Mouse (Mus musculus) testis, adult 2 months (tissue): Measurements from ENCODE around the gene Cd8b1. TPM values are rescaled to one million over a fixed set of nuclear protein-coding genes. Genes with fewer than 3 reads are reported as not detected.
A peak's percentile ranks its signal among the peaks of the same experiment; 100 is the strongest.
"Not testable (repeated sequence)": the region's sequence is repeated elsewhere in the genome, so short reads cannot be mapped to it uniquely, and the experiment has no call there.

Experiments used
- H3K27ac ChIP-seq: fragments of 200-500 bp; 2 replicates; pipeline ENCODE4 v1.5.1; 2012; ENCODE audit warnings: low read depth, low read length; ENCODE audit not compliant: control insufficient read depth, insufficient read depth
- H3K27me3 ChIP-seq: fragments of 200-500 bp; 2 replicates; pipeline ENCODE4 v1.6.1; 2012; ENCODE audit warnings: mild to moderate bottlenecking, low read length, moderate library complexity; ENCODE audit not compliant: control insufficient read depth, insufficient read depth
- H3K36me3 ChIP-seq: fragments of 200-500 bp; 2 replicates; pipeline ENCODE4 v1.6.1; 2012; ENCODE audit warnings: mild to moderate bottlenecking, low read length; ENCODE audit not compliant: control insufficient read depth, insufficient read depth
- H3K4me1 ChIP-seq: fragments of 200-500 bp; 2 replicates; pipeline ENCODE4 v1.6.1; 2012; ENCODE audit warnings: low read length; ENCODE audit not compliant: control insufficient read depth, insufficient read depth
- H3K4me3 ChIP-seq: fragments of 200-500 bp; 2 replicates; pipeline ENCODE4 v1.5.1; 2012; ENCODE audit warnings: low read depth, mild to moderate bottlenecking, low read length, moderate library complexity, mixed read lengths; ENCODE audit not compliant: control insufficient read depth
- CTCF ChIP-seq: fragments of 200-500 bp; IDR thresholded peaks from 2 replicates; pipeline ENCODE4 v1.5.1; 2012; ENCODE audit warnings: low read depth, mild to moderate bottlenecking, inconsistent platforms, low read length, moderate library complexity; ENCODE audit not compliant: control insufficient read depth, insufficient read depth, insufficient replicate concordance
- POLR2A ChIP-seq: fragments of 200-500 bp; IDR thresholded peaks from 2 replicates; pipeline ENCODE4 v1.6.1; 2012; ENCODE audit warnings: low read depth, mild to moderate bottlenecking, inconsistent platforms, low read length, moderate library complexity; ENCODE audit not compliant: control insufficient read depth
- polyA plus RNA-seq: library from polyadenylated mRNA; depleted of rRNA; stranded (reverse); fragments of >200 nt; gene quantifications from 2 replicates; pipeline ENCODE4 v1.2.3, GENCODE M21; 2012

The Cd8b1 gene
- polyA plus RNA-seq, 1 experiment = 2.0 TPM

GRCm38 (mm10) chr6:71302097-71302731 lies 20.4 kb upstream of the Cd8b1 start:
- H3K27ac ChIP-seq = no peak overlapping the region
- H3K4me3 ChIP-seq = no peak overlapping the region
- H3K36me3 ChIP-seq = no peaks in the 10 kb centered on the region
- TF ChIP-seq CTCF (no peak), POLR2A (no peak)
- no peaks in the 10 kb centered on the region for H3K4me1 ChIP-seq
- no peaks in the 10 kb centered on the region for H3K27me3 ChIP-seq

DNA sequence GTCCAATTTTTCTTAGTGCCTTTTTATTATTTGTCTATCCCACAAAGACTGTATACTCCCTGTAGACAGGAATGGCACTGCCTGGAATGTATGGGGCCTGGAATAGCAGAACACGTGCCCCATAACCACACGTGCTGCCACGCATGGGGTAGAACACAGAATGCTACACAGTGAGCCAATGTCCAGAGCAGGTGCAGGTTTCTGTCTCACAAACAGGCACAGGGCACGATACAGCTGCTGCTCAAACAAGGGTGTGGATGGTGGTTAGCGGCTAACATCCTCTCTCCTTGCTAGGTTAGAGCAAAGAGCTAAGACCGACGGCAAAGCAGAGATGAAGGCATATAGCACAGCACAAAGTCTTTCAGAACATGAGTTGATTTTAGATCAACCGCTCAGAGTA lies 15.1 kb upstream of the Cd8b1 start:
- H3K27me3 ChIP-seq = no peaks in the 10 kb centered on the region
- H3K36me3 ChIP-seq = no peaks in the 10 kb centered on the region
- no peak for TF ChIP-seq POLR2A
- no peak for TF ChIP-seq CTCF
- no peaks in the 10 kb centered on the region for H3K4me1 ChIP-seq
- no peak overlapping the region for H3K4me3 ChIP-seq
- H3K27ac ChIP-seq = no peak overlapping the region

GRCm38 (mm10) chr6:71321826-71322283 lies 733 bp upstream of the Cd8b1 start, which contains the start of gene Smyd1:
Smyd1 (minus strand) TSS chr6:71322233.
- no peaks in the 10 kb centered on the region for H3K36me3 ChIP-seq
- H3K4me1 ChIP-seq = no peaks in the 10 kb centered on the region
- no peaks in the 10 kb centered on the region for H3K27me3 ChIP-seq
- H3K4me3 ChIP-seq = no peak within 1 kb of the TSS; the same call in 1 of the 2 replicates
- H3K27ac ChIP-seq = no peak within 1 kb of the TSS
- TF ChIP-seq POLR2A (no peak), CTCF (no peak)

DNA sequence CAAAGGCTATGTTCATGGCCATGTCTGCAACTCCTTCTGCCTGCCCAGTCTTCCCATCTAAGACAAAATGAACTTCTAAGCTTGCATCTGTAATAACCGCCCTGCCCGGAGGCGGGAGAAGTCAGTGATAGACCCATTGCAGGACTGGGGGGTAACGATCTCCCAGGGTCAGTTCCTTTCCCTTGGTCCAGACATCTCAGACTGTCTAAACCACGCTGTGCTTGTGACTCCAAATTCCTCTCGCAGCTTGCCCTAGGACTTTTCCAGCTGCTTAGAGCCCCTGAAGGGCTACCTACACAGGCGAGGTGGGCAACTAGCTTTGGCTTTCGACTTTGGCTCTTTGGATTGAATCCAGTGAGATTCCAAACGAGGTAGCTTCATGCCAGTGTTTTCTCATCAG lies 2.2 kb downstream of the Cd8b1 start:
- no peaks in the 10 kb centered on the region for H3K4me1 ChIP-seq
- peak overlapping the region; percentile 24 for H3K4me3 ChIP-seq
- no peaks in the 10 kb centered on the region for H3K27me3 ChIP-seq
- H3K27ac ChIP-seq = no peak overlapping the region
- H3K36me3 ChIP-seq = no peaks in the 10 kb centered on the region
- no peak for TF ChIP-seq POLR2A

- no peak for TF ChIP-seq CTCF
- TF ChIP-seq POLR2A = no peak
- Histone ChIP-seq H3K36me3 (no peaks in the 10 kb centered on the region), H3K27ac (no peak overlapping the region), H3K4me1 (no peaks in the 10 kb centered on the region), H3K27me3 (no peaks in the 10 kb centered on the region), H3K4me3 (no peak overlapping the region)
These were observed 7.3 kb downstream of the Cd8b1 start for GRCm38 (mm10) chr6:71329881-71330280.

- no peaks in the 10 kb centered on the region for H3K4me1 ChIP-seq
- no peak overlapping the region for H3K4me3 ChIP-seq
- H3K27me3 ChIP-seq = no peaks in the 10 kb centered on the region
- no peaks in the 10 kb centered on the region for H3K36me3 ChIP-seq
- no peak for TF ChIP-seq POLR2A
- TF ChIP-seq CTCF = no peak
- H3K27ac ChIP-seq = no peak overlapping the region
These were observed 7.9 kb downstream of the Cd8b1 start for GRCm38 (mm10) chr6:71330486-71330885.

DNA sequence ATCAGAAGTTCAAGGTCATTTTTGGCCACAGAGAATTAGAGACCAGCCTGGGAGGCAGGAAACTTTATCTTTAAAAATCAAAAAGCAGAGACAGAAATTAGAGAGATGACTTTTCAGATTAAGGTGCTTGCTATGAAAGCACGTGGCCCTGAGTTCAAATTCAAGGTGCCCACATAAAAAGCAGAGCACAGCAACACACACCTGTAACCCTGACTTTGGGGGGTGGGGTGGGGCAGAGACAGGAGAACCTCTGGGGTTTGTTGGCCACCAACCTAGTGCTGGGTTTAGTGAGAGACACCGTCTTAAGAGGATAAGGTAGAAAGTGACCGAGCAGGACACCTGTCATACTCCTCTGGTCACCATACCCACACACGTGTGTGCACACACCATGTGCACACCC lies 8.9 kb downstream of the Cd8b1 start:
- H3K4me1 ChIP-seq, H3K27me3 ChIP-seq, H3K4me3 ChIP-seq, H3K27ac ChIP-seq, H3K36me3 ChIP-seq: not testable (repeated sequence)

GRCm38 (mm10) chr6:71332236-71332965 lies 9.8 kb downstream of the Cd8b1 start:
- Histone ChIP-seq H3K36me3 (no peaks in the 10 kb centered on the region), H3K27me3 (no peaks in the 10 kb centered on the region), H3K4me1 (no peaks in the 10 kb centered on the region), H3K4me3 (no peak overlapping the region), H3K27ac (no peak overlapping the region)
- TF ChIP-seq POLR2A = no peak
- no peak for TF ChIP-seq CTCF
